Mouse (Mus musculus) layer of hippocampus, adult 8-10 months (tissue): ENCODE measurements at regions not wholly inside any gene's neighbourhood (a gene's known extent, or its start where the extent isn't known, plus 50 kb on each side); places are given as distances from the start of the nearest gene placed in this dataset.
"Not testable (repeated sequence)": the region's sequence is repeated elsewhere in the genome, so short reads cannot be mapped to it uniquely, and the experiment has no call there.

Experiments
- DNase-seq, 2 experiments: peaks; one replicate each; pipeline ENCODE4 v3.0.0; 2022; ENCODE audit warnings: low spot score in 2 of 2

DNA sequence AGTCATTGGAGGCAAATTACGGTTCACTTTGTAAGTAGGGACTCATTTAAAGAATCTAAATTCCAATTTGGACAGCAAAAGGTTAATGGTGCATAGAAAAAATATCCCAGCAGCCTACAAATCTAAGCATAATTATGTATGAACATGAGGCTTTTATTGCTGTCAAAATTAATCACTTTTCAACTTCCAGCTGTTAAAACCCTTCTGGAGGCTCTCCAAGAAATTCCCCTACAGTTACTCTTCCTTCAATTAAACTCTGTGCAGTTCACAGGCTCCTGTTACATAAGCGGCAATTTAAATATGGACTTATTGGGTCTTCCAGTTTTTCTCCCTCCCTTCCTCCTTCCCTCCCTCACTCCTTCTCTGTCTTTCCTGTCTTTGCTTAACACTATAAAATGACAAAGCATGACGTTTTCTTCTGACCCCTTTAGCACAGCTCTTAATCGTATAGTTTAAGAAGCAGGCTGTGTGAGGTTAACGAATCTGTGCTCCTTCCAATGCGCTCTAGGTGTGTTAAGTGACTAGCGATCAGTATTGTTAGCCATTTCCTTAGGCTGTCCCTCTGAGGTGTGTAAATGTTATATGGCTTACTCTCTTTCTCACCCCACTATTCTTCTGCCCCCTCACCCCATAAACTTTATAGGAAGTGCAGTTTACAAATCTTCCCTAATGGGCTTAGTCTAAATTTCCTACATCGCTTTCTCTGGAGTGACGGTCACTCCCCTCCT lies 247.0 kb downstream of the Enc1 start:
- DNase-seq, result no peak

DNA sequence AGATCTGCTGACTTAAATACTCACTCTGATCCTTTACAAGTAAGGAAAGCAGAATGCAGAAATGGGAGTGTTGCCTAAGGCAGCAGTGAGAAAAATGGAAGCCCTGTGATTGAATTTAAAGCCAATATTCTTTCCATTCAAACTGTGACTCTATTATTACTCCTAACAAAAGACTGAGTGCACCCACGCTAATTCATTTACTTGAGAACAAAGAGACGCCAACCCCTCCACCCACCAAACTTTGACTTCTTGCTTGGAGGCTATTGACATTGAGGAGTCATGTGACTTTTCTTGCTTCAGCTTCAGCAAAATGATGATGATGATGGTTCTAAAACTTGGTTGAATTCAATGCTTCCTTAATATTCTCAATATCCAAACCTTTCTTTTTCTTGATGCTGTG lies 245.6 kb downstream of the Enc1 start:
- DNase-seq, result no peak

DNA sequence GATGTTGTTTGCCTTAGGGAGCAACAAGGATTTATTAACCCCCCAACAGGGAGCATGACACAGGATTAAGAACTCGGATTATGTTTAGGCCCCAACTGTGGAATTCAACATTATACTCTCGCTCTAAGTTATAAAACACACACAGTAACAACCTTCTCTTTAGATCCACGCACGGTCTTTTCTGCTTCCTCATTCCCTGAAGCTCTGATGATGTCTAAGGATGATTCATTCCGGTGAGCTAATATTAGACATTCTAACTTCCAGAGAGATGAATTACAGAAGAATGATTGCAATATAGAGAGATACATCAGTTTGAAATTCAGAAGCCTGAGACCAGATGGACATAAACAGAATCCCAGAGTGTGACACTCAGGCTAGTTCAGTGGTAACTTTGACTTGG lies 245.0 kb downstream of the Enc1 start:
- no peak for DNase-seq

DNA sequence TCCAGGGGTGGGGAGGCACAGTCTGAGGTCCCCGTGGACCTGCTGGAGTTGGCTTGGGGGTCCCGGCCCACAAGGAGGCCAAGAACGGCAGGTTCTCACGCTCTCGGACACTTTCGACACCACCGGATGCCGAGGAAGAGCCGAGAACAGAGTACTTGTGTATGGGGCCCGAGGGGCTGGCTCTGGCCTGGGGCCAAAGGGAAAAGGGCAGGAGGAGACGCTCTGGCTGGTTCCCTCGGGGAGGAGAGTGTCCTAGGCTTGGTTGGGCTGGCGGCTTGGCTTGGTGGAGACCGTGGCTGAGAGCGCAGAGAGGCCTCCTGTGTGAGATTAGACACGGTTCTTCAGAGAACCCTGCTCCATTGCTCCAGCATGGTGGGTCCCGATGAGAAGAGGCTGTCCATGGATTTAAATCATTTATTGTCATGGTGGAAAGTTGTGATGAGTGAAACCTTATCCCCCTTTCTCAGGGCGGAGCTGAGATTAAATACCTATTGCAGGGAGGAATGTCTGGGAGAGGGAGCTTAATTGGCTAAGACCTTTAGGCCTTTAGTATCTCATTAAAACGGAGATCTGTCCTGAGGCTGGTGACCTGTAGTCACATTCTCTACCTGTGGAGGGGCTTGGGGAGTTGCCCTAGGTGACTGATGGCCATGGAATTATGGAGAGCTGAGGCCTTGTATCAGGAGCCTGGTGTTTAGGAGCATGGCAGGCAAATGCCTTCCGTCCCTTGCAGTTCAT lies 244.1 kb downstream of the Enc1 start:
- DNase-seq, result no peak

DNA sequence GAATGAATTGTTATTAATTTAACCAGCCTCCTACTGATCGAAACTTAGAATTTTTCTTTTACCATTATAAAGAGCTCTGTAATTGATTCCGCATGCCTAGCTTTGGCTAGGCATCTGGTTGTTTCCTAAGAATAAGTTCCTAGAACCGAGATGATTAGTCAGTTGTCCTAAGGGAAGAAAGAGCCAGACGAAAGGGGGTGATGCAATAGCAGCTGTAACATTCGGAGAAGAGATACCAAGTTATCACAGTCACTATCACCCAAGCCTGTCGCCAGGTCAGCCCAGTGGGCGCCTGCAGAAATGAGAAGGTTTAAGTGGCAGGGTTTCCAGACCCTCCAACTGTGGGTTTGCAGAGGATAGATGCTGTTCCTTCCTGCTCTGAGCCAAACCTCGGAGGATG lies 242.8 kb downstream of the Enc1 start:
- DNase-seq, result no peak

DNA sequence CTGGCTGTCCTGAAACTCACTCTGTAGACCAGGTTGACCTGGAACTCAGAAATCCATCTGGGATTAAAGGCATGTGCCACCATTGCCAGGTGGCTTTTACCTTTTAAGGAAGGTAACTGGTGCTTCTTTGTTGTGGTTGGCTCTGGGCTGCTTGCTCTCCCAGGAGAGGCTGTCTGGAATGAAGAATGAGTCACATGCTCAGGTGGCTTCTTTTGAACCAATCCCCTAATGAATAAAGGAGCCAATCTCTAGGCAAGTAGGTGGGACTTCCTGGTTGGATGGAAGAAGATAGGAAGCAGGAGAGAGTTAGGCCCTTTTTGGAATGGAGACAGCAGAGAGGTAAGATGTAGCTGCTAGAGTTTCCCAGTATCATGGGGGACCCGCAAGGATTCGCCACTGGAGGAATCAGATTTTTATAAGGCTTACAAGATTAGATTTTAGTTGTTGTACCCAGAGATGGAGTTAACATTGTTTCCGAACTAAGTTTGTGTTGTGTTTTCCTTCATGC lies 241.6 kb downstream of the Enc1 start:
- DNase-seq, result no peak

DNA sequence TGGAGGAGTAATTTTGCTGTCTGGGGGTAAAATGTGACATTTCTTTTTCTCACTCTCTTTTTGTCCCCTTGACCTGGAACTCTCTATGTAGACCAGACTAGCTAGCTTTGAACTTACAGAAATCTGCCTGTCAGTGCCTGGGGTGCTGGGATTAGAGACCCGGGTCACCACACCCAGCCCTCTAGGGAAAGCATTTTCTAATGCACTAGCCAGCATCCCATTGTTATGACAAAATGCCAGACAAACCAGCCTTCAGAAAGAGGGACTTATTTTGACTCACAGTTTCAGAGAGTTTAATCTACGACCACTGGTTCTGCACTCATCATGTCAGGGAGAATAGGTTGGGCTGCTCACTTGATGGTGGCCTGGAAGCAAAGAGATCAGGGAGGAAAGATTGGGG lies 240.4 kb downstream of the Enc1 start:
- no peak for DNase-seq

DNA sequence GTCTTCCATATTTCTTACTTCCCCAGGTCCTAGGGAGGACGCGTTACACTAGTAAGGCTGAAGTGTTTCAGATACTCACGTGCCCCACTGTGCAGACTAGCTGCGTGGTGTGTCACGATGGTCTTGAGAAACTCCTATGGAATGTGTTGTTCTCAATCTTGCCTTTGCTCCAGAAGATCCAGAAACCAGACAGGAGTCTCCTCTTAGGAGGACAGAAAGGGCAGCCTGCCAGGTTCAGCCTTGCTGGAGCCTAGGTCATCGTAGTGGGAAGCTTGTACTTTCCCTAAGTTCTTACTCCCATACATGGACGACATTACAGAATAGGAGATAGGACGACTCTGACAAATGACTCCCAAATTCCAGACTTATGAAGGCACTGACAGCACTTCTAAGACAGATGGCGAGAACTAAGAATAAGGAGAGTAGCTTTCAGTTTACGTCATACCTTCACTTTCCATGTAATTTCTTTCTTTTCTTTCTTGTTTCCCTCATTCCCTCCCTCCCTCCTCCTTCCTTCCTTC lies 238.2 kb downstream of the Enc1 start:
- DNase-seq, result no peak

DNA sequence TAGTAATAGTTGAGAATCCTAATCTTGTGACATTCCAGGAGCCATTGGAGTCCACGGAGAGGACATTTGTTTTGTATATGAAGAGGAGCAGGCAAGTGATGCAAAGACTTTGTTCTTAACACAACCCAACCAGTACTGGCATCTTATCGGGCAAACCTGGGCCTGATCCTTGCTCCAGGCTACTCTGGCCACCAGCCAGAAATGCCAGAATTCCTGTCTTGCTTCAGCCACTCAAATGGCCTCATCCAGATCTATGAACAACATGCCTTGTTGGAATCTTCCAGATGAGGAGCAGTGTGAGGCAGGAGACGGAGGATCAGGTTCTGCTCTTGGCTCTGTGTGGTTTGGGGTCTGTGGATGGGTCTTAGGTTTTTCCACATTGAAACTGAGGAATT lies 233.1 kb downstream of the Enc1 start:
- no peak for DNase-seq

DNA sequence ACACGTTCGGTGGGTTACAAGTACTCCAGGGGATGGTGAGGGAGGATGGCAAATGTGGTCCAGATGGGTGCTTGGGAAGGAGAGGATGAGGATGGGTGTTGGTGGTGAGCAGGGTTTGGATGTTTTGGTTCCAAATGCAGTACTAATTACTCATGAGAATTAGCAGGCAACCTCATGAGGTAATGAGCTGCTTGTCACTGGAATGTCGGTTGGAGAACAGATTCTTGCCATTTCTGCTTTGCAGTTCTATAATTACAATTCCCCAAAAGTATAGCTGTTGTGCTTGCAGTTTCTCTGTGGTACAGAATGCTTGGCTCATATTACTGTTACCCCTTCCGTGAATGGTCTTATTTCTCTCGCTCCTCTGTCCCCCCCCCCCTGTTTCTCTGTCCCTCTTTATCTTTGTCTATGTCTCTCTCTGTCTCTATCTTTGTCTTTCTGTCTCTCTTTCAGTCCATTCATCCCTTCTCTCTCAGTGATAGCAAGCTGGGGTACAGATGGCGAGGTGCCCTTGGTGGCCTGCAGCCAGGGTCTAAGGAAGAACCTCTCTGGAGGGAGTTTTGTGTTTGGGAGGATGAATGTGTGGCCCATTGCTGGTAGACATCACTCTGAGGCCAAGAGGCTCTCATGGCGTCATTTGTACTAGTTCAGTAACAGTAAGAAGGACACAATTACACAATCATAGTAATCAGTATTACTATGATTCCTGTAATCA lies 232.5 kb downstream of the Enc1 start:
- DNase-seq, result no peak

DNA sequence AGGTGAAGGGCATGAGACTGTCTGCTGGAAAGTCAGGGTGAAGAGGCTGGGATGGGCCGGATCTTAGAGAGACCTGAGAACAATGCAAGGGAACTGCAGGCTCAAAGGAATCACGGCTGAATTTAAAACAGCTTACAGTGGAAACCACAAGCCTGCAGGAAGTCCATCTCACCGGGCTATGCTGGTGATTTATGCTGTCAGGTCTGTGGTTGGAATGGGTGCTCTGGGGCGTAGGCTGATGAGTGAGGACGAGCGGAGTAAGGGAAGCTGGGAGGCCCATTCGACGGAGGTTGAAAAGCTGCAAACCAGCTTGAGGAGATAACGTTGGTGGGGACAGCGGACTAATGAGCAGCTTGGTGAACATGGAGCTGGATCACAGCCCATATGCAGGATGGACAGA lies 229.1 kb downstream of the Enc1 start:
- no peak for DNase-seq

DNA sequence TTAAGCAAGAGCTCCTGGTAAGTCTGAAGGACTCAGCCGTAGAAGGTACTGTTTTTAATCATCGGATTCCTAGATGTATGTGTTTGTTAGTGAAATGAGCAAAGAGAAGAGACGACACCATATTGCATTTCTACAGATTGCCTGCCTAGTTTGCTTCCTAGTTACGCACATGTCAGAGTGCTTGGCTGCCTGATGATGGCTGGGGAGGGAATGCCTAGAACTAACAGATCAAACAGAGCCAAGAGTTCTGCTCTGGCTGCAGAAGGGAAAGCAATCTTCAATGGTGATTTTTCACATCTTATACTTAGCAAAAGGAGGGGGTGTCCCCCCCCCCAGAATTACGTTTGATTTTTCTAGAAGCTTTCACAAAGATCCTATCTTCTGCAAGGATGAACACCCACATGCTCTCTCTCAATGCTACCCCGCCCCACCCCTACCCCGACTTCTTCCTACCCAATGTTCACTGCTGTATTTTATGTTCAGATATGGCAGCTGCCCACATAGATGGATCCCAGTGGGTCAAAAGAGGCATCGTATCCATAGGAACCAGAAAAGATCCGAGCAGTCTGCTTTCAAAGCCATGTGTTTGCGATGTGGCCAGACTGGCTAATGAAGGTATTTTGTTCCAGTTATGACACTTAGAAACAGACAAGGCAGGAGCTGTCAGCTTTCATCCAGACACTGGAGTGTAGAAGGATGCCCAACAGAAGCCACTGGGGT lies 228.1 kb downstream of the Enc1 start:
- DNase-seq, result no peak

DNA sequence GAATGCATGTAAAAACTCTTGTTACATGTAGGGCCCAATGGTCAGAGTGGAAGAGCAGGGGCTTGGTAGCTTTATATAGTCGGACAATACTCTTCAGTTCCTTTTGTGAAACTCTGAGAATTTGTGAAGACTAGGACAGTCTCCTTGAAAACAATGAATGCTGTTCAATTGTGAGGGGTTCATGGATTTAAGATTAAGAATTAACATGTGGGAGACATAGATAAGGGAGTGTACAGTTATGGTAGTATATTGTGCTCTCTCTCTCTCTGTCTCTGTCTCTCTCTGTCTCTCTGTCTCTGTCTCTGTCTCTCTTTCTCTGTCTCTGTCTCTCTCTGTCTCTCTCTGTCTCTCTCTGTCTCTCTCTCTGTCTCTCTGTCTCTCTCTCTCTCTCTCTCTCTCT lies 225.7 kb downstream of the Enc1 start:
- not testable (repeated sequence) for DNase-seq

DNA sequence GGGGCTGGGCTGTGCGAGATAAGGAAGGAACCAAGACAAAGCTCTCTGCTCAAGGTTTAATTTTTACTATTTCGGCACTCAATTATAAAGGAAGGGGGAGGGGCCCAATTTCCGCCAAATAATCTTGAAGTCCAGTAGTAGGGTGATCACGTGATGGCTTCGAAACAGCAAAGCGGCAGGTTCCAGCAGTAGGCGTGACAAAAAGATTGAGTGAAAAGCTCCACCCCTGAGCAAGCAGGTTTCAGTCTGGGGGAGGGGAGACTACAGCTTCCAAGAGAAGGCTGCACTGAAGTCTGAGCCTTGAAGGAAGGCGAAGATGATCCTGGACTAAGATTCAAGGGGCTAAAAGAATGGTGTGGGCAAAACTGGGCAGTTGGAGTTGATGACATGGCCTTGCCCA lies 222.9 kb downstream of the Enc1 start:
- DNase-seq, result no peak

DNA sequence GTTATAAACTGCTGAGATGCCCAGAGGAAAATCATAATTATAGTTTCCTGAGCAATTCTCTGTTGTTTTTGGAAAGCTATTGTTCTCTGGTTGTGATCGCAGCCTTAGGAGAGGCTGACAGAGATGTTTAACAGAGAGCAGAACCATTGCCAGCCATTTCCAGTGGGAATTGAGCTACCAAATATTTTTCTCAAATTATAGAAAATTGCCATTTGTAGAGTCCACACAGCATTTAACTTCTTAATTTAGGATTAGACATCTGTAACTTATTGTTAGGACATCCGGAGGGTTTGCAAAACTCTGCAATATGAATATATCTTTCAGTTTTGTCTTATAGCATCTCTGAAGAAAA lies 222.0 kb downstream of the Enc1 start:
- no peak for DNase-seq

DNA sequence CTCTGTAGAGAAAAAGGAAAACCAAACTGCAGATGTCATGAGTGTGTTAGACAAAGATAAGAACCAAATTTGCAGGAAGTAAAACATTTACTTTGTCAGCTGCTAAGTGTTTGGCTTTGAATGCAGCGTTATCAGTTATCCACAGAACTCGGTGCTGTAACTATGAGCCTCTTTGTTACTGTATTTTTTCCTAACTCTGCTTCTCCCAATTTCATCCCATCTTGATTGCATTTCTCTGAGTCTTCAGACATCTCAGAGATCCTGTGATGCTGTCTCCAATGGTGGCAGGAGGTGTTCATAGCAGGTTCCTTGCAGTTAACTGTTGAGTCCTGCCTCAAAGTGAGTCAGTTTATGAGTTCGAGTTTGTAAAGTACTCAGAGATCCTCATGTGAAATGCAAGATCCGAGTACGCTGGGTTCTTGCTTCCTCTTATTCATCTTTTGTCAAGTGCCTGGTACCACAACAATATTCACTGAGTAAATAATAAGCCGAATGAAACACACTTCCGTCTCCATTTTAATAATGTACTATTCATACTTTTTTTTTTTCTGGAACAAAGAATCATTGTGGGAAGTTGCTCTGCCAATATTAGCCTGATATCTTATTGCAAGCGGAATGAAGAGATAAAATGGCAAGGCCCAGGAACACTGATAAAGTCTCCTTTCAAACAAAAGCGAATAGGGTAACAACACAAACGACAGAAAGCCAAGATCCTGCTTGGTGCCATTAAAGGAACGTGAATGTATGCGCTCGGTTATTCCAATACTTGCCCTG lies 221.4 kb downstream of the Enc1 start:
- DNase-seq, result no peak

DNA sequence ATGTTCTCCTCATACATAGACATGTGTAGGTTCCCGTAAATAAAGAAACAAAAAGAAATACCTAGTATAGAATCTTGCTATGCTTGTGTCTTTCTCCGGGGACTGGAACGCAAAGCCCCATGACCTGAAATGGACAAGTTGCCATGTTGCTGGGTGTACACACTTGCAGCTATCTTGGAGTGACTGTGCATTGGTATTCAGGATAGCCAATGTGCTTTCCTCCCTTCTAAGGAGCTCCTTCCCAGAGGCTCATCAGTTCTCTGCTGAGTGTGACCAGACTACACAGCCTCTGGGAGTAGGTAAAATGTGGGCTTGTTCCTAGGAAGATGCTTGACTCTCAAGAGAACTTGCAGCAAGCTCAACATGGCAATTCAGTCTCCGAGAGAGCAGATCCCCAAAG lies 220.3 kb downstream of the Enc1 start:
- DNase-seq, result no peak

DNA sequence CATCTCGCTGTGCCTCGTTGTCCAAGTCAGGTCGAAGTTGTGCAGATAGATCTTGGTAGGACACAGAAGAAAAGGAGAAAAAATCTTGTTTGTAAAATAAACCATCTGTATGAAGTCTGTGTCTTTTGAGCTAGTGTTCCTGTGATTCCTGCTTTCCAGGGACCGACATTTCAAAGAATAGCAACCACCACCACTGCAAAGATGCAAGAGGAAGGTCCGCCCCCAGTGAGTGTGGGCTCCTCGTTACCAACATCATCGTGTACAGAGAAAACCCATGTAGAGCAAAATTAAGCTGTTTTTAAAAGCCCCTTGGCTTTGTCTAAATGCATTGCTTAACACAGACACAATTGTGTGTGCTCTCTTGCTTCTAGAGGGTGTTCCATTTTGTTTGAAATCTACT lies 218.2 kb downstream of the Enc1 start:
- DNase-seq, result no peak

DNA sequence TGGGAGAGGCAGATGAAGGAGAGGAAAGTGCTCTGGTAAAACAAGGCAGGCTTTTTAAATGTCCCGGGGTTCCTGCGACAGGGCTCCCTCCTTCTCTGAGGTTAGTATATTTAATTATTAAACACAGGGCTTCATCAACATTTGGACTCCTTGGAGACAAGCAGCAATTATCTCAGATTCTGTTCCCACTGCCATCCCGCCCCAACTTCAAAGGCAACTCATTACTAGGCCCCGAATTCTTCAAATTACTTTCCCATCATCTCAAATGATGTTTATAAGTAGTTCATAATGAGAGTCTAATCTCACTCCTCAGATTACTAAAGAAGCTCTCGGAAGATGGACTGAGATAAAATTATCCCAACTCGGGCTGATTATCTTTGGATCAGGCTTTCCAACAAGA lies 215.1 kb downstream of the Enc1 start:
- no peak for DNase-seq

DNA sequence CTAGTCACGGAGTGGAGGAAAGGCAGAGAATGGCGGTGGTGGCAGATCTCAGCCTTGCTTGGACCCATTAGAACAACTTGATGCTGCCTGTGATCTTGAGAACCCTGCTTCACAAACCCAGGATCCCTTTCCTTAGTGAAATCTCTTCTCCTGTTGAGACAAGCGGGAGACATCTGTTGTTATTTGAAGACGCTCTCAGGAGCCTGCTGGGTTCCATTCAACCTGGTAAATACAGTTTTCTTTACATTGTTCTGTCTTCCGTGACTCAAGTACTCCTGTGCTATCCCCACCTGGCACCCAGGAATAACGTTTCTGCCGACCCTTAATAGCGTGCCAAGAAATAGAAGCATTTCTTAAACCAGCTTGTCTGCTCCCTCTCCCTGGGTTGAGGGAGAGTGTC lies 213.8 kb downstream of the Enc1 start:
- DNase-seq, result no peak

DNA sequence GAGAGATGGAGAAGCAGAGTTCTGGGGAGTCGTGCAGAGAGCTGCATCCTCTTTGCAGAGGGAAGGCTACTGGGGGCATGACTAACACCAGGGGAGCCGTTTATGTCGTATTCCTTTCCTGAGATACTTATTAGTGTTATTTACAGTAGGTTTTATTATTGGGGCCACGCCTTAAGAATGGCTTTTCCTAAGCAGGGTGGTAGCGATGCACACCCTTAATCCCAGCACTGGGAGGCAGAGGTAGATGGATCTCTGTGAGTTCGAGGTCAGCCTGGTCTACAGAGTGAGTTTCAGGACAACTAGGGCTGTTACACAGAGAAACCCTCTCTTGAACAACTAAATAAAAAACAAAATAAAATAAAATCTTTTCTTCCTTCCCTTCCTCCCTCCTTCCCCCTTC lies 212.6 kb downstream of the Enc1 start:
- DNase-seq, result no peak
